Comparison of ENCODE assay signal across 22 mouse cellular contexts in the genomic region with DNA sequence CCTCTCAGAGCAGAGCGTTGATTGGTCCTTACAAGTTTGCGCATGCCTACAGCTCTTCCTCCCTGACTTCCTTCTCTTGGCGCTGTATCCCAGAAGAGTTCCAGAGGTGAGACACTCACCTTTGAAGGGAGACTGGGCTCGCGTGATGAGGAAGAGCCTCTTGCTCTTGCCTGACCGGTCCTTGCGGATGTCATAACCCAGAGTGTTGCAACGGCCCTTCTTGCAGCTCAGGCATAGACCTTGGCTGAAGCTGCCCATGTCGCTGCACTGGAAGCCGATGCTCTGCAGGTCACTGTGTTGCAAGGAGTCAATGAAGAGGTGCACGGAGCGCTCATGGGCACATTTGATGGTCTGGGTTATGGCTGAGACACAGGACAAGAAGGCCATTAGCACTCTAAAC.
DNase-seq lines count a peak whose midpoint lies in the region; ATAC-seq and TF ChIP-seq lines count a peak whose summit lies in the region.
"Had no signal": no experiment of that assay in that cellular context is flagged by ENCODE, and none has a peak within 500 bp of the region (broad histone marks: within the 10 kb centered on the region; RNA-seq: fewer than 3 reads in every experiment).

No protein-coding gene starts in this region.

- DNase-seq in lung, postnatal 14 days: peak; percentile 28
- DNase-seq in lung, adult 2 months: no peak
- peak; percentile 52 for DNase-seq in lung, postnatal 36 days
- DNase-seq in left cerebral cortex, postnatal 4 days: no peak
- DNase-seq in limb, embryonic 10.5 days (ENCODE audit: low spot score): no peak
- DNase-seq in urinary bladder, postnatal 10 days (ENCODE audit: low spot score): no peak
- DNase-seq: cerebellum, adult 9-11 months; gastrocnemius, postnatal 14 days; kidney, adult 11 months; layer of hippocampus, postnatal 36 days; right cerebral cortex, postnatal 25 days; thymus, adult 2 months had no signal

- no peaks in the 10 kb centered on the region for H3K36me3 ChIP-seq in limb, embryonic 10.5 days
- H3K36me3 ChIP-seq: embryonic facial prominence, embryonic 12.5 days; forebrain, embryonic 15.5 days; hindbrain, embryonic 10.5 days; midbrain, embryonic 15.5 days had no signal

- no peak for TF ChIP-seq CTCF in lung, adult 2 months (IDR thresholded peaks at IDR 0.05; ENCODE audit: insufficient read depth, low read length)

- ATAC-seq in granulocyte monocyte progenitor cell, adult 5-6 weeks (replicated peaks; ENCODE audit: poor library complexity, severe bottlenecking): peak; percentile 86
- ATAC-seq: forebrain, embryonic 15.5 days; midbrain, embryonic 15.5 days had no signal

- no peak overlapping the region for H3K4me3 ChIP-seq in lung, adult 2 months (replicated peaks; ENCODE audit: extremely low read depth, low read depth, low read length)
- no peak overlapping the region for H3K4me3 ChIP-seq in limb, embryonic 10.5 days
- H3K4me3 ChIP-seq: embryonic facial prominence, embryonic 12.5 days; erythroblast, embryonic 14.5 days; forebrain, embryonic 15.5 days; hindbrain, embryonic 10.5 days; layer of hippocampus, adult 2 months; midbrain, embryonic 15.5 days; myocyte had no signal

- no peaks in the 10 kb centered on the region for H3K4me1 ChIP-seq in lung, adult 2 months (ENCODE audit: control insufficient read depth, insufficient read depth, low read length)
- H3K4me1 ChIP-seq in limb, embryonic 10.5 days: peaks cover 26% of the 10 kb centered on the region
- H3K4me1 ChIP-seq: midbrain, embryonic 15.5 days had no signal

- H3K27me3 ChIP-seq in limb, embryonic 10.5 days (ENCODE audit: low read depth, poor library complexity, severe bottlenecking): no peaks in the 10 kb centered on the region
- H3K27me3 ChIP-seq: embryonic facial prominence, embryonic 12.5 days; forebrain, embryonic 15.5 days; midbrain, embryonic 15.5 days had no signal

- intact Hi-C loops in left cerebral cortex, postnatal 4 days (cut with DNase I): no loop called here

- no peak overlapping the region for H3K27ac ChIP-seq in limb, embryonic 10.5 days
- H3K27ac ChIP-seq: embryonic facial prominence, embryonic 12.5 days; forebrain, embryonic 15.5 days; hindbrain, embryonic 10.5 days; kidney, postnatal 0 days; layer of hippocampus, adult 2 months; liver, embryonic 14.5 days; midbrain, embryonic 15.5 days had no signal

- H3K9me3 ChIP-seq in limb, embryonic 10.5 days (replicated peaks): no peaks in the 10 kb centered on the region
- H3K9me3 ChIP-seq: embryonic facial prominence, embryonic 12.5 days; forebrain, embryonic 15.5 days; hindbrain, embryonic 10.5 days; midbrain, embryonic 15.5 days had no signal

- 88% methylated on average over 12 of the region's 12 CpGs for WGBS in lung, adult 2 months
- 92% methylated on average over 12 of the region's 12 CpGs for WGBS in limb, embryonic 10.5 days

- TF ChIP-seq POLR2A in lung, adult 2 months (IDR thresholded peaks at IDR 0.05; ENCODE audit: borderline replicate concordance, extremely low read depth, low read depth, low read length): no peak

Comparison
In these comparisons a context has a peak if more than half of its experiments do, and no peak if none do; other contexts are left out.
1. DNase-seq: peak in lung, postnatal 14 days (single experiment) and lung, postnatal 36 days (single experiment); none in lung, adult 2 months (single experiment), left cerebral cortex, postnatal 4 days (single experiment), limb, embryonic 10.5 days (single experiment) and urinary bladder, postnatal 10 days (single experiment).